ENCODE assay signal across 31 mouse cellular contexts in the genomic region with DNA sequence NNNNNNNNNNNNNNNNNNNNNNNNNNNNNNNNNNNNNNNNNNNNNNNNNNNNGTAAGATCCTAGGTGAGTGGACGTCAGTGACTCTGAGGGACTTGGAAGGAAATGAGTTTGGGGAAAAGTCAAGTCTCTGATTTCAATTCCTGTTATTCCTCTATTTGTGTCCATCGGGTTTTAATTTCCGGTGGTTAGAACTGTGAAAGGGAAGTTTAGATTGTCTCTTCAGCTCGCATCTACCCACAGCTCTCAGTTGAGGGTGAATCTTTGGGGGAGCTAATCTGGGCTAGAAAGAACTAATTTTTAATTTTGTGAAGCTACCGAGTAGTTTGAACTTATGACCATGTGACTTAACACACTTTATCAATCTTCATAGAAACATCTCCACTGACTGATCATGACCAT. TPM values are rescaled to one million over a fixed set of nuclear protein-coding genes. Genes with fewer than 3 reads are reported as not detected.
DNase-seq lines count a peak whose midpoint lies in the region; ATAC-seq and TF ChIP-seq lines count a peak whose summit lies in the region.
"Had no signal": no experiment of that assay in that cellular context is flagged by ENCODE, and none has a peak within 500 bp of the region (broad histone marks: within the 10 kb centered on the region; RNA-seq: fewer than 3 reads in every experiment).

No protein-coding gene starts in this region.

- peak; percentile 55 for ATAC-seq in granulocyte monocyte progenitor cell, adult 5-6 weeks (replicated peaks; ENCODE audit: poor library complexity, severe bottlenecking)
- peak; percentile 43 for ATAC-seq in megakaryocyte progenitor cell, adult 5-6 weeks (replicated peaks; ENCODE audit: poor library complexity)
- no peak for ATAC-seq in forebrain, embryonic 15.5 days (replicated peaks)
- ATAC-seq: activated CD4-positive, CD25-positive, alpha-beta regulatory T cell, adult 4 months; forebrain, embryonic 14.5 days; forebrain, postnatal 0 days; Patski had no signal

- H3K36me3 ChIP-seq in CH12.LX (replicated peaks in 1 of 2; ENCODE audit: control insufficient read depth in 1 of 2, insufficient read depth in 1 of 2, low read length in 1 of 2), result no peaks in the 10 kb centered on the region
- H3K36me3 ChIP-seq in forebrain, embryonic 15.5 days, result no peaks in the 10 kb centered on the region
- no peaks in the 10 kb centered on the region for H3K36me3 ChIP-seq in midbrain, embryonic 10.5 days
- H3K36me3 ChIP-seq: embryonic facial prominence, embryonic 10.5 days; embryonic facial prominence, embryonic 12.5 days; forebrain, embryonic 10.5 days; forebrain, embryonic 12.5 days; G1E had no signal

- H3K79me2 ChIP-seq in CH12.LX (replicated peaks; ENCODE audit: control insufficient read depth, extremely low read depth, insufficient read depth, poor library complexity, severe bottlenecking), result no peaks in the 10 kb centered on the region

- 0 out of 2 replicates have a peak, but pooled peaks have one; percentile 24 for TF ChIP-seq EP300 in CH12.LX (IDR thresholded peaks at IDR 0.05; ENCODE audit: low read length)

- no peak for TF ChIP-seq RAD21 in CH12.LX (IDR thresholded peaks at IDR 0.05; ENCODE audit: low read depth, low read length)

- H3K4me1 ChIP-seq in CH12.LX (ENCODE audit: control insufficient read depth in 1 of 2, insufficient read depth in 2 of 2), result peaks cover 2 to 3% of the 10 kb centered on the region in 2 experiments; a peak in 3 of 4 replicates
- peaks cover 16% of the 10 kb centered on the region for H3K4me1 ChIP-seq in bone marrow macrophage, adult 2 months (ENCODE audit: control insufficient read depth, insufficient read depth, low read length)
- no peaks in the 10 kb centered on the region for H3K4me1 ChIP-seq in forebrain, embryonic 15.5 days
- H3K4me1 ChIP-seq in midbrain, embryonic 10.5 days, result no peaks in the 10 kb centered on the region
- H3K4me1 ChIP-seq: embryonic facial prominence, embryonic 10.5 days; embryonic facial prominence, embryonic 12.5 days; forebrain, embryonic 10.5 days; forebrain, embryonic 12.5 days had no signal

- TF ChIP-seq CTCF in CH12.LX (conservative IDR thresholded peaks at IDR 0.05 in 1 of 2, IDR thresholded peaks at IDR 0.05 in 1 of 2; ENCODE audit: low read depth in 2 of 2, low read length in 2 of 2), result no peak
- TF ChIP-seq CTCF in bone marrow macrophage, adult 2 months (IDR thresholded peaks at IDR 0.05; ENCODE audit: low read depth, low read length), result no peak

- H3K9me3 ChIP-seq in CH12.LX (replicated peaks; ENCODE audit: low read length), result no peaks in the 10 kb centered on the region
- H3K9me3 ChIP-seq in forebrain, embryonic 15.5 days, result no peaks in the 10 kb centered on the region
- H3K9me3 ChIP-seq in midbrain, embryonic 10.5 days (replicated peaks), result no peaks in the 10 kb centered on the region
- H3K9me3 ChIP-seq: embryonic facial prominence, embryonic 10.5 days; embryonic facial prominence, embryonic 12.5 days; forebrain, embryonic 10.5 days; forebrain, embryonic 12.5 days; G1E had no signal

- peak overlapping the region; percentile 40; the same call in 1 of the 2 replicates for H3K4me2 ChIP-seq in CH12.LX (ENCODE audit: insufficient read depth, low read depth, poor library complexity, severe bottlenecking)
- no peak overlapping the region for H3K4me2 ChIP-seq in forebrain, embryonic 15.5 days (replicated peaks)
- H3K4me2 ChIP-seq: embryonic facial prominence, embryonic 12.5 days; forebrain, embryonic 12.5 days had no signal

- H3K27ac ChIP-seq in CH12.LX (ENCODE audit: insufficient read depth, low read depth), result no peak overlapping the region
- H3K27ac ChIP-seq in bone marrow macrophage, adult 2 months (ENCODE audit: insufficient read depth, low read depth, low read length), result 0 out of 2 replicates have a peak overlapping the region, but pooled peaks have one; percentile 28
- no peak overlapping the region for H3K27ac ChIP-seq in forebrain, embryonic 15.5 days (replicated peaks)
- H3K27ac ChIP-seq in midbrain, embryonic 10.5 days (replicated peaks), result no peak overlapping the region
- H3K27ac ChIP-seq: embryonic facial prominence, embryonic 10.5 days; embryonic facial prominence, embryonic 12.5 days; forebrain, embryonic 10.5 days; forebrain, embryonic 12.5 days had no signal

- no peaks in the 10 kb centered on the region for H3K27me3 ChIP-seq in CH12.LX (replicated peaks)
- no peaks in the 10 kb centered on the region for H3K27me3 ChIP-seq in forebrain, embryonic 15.5 days
- no peaks in the 10 kb centered on the region for H3K27me3 ChIP-seq in midbrain, embryonic 10.5 days (ENCODE audit: low read depth, poor library complexity, severe bottlenecking)
- H3K27me3 ChIP-seq: embryonic facial prominence, embryonic 12.5 days; forebrain, embryonic 12.5 days; Patski had no signal

- in situ Hi-C loops in CH12.LX (cut with MboI; ENCODE audit: low pct_ligation_motif_present, low pct_unique_long_range_greater_than_20kb, low sequenced_read_pairs), result no loop called here

- WGBS in forebrain, embryonic 15.5 days, result 92% methylated on average over 5 of the region's 5 CpGs
- WGBS in midbrain, embryonic 10.5 days, result 88% methylated on average over 5 of the region's 5 CpGs

- H3K9ac ChIP-seq in CH12.LX (ENCODE audit: insufficient read depth, low read depth), result no peak overlapping the region
- no peak overlapping the region for H3K9ac ChIP-seq in forebrain, embryonic 15.5 days (replicated peaks)
- H3K9ac ChIP-seq: embryonic facial prominence, embryonic 12.5 days; forebrain, embryonic 12.5 days; forebrain, postnatal 0 days had no signal

- no peak for TF ChIP-seq POLR2A in CH12.LX (IDR thresholded peaks at IDR 0.05; ENCODE audit: low read depth, low read length)
- TF ChIP-seq POLR2A in bone marrow macrophage, adult 2 months (IDR thresholded peaks at IDR 0.05; ENCODE audit: borderline replicate concordance, low read depth, low read length), result no peak

- H3K4me3 ChIP-seq in CH12.LX (replicated peaks in 1 of 3; ENCODE audit: low read depth in 2 of 3, low read length in 2 of 3, poor library complexity in 1 of 3), result no peak overlapping the region
- no peak overlapping the region for H3K4me3 ChIP-seq in bone marrow macrophage, adult 2 months (ENCODE audit: insufficient read depth, low read length)
- H3K4me3 ChIP-seq in forebrain, embryonic 15.5 days, result no peak overlapping the region
- no peak overlapping the region for H3K4me3 ChIP-seq in midbrain, embryonic 10.5 days
- H3K4me3 ChIP-seq: embryonic facial prominence, embryonic 10.5 days; embryonic facial prominence, embryonic 12.5 days; forebrain, embryonic 10.5 days; forebrain, embryonic 12.5 days had no signal

- DNase-seq in CH12.LX (ENCODE audit: extremely low read depth), result no peak
- no peak for DNase-seq in thymus, postnatal 25 days
- no peak for DNase-seq in midbrain, embryonic 10.5 days (ENCODE audit: low spot score)
- DNase-seq: adrenal gland, adult 8-10 months; adrenal gland, postnatal 14 days; adrenal gland, postnatal 36 days; cerebellum, adult 11 months; cerebellum, adult 18-20 months; cerebellum, adult 8-10 months; cerebellum, adult 9-11 months; cerebellum, postnatal 14 days; cerebellum, postnatal 36 days; forebrain, postnatal 0 days had no signal

- dilution Hi-C loops in CH12.LX (cut with MboI; ENCODE audit: extremely low pct_ligation_motif_present, extremely low pct_unique_long_range_greater_than_20kb, low sequenced_read_pairs), result no loop called here

TF ChIP-seq in CH12.LX, 34 proteins besides CTCF, POLR2A, EP300 and RAD21:
- TF ChIP-seq ZC3H11A (IDR thresholded peaks at IDR 0.05; ENCODE audit: low read depth, low read length) (no peak), NRF1 (IDR thresholded peaks at IDR 0.05; ENCODE audit: low read depth, low read length) (no peak), USF2 (conservative IDR thresholded peaks at IDR 0.05; ENCODE audit: low read depth, low read length) (0 out of 2 replicates have a peak, but pooled peaks have one; percentile 4), KAT2A (IDR thresholded peaks at IDR 0.05; ENCODE audit: insufficient replicate concordance, low read length) (no peak), MYC (IDR thresholded peaks at IDR 0.05; ENCODE audit: low read depth, low read length) (no peak), ZKSCAN1 (IDR thresholded peaks at IDR 0.05; ENCODE audit: borderline replicate concordance, low read depth, low read length) (no peak), CHD2 (IDR thresholded peaks at IDR 0.05; ENCODE audit: low read length) (no peak), MAZ (IDR thresholded peaks at IDR 0.05; ENCODE audit: low read depth, low read length) (no peak)

RNA-seq across cellular contexts. Expression of gene Tent5a, which starts 42.4 kb away (rescaled TPM):
- 1.6 and 1.7 TPM in 2 replicates for total RNA-seq in CH12.LX (2012; rRNA removed)
- 1.2 and 1.5 TPM in 2 replicates for total RNA-seq in CH12.LX (2014; rRNA removed)
- 2.0 and 2.6 TPM in 2 replicates for polyA plus RNA-seq in CH12.LX (2012; ENCODE audit: insufficient read length, low read depth)
- 54.5 and 55.5 TPM in 2 replicates for polyA plus RNA-seq in bone marrow macrophage, adult 2 months (2012; ENCODE audit: insufficient read depth, insufficient read length, missing spikeins)
- total RNA-seq in granulocyte monocyte progenitor cell, adult 5-6 weeks (2014; fragmentation: Nextera tagmentation), result 43.0 and 43.5 TPM in 2 replicates
- total RNA-seq in granulocyte monocyte progenitor cell, adult 5-6 weeks (2017), result 42.8 and 48.8 TPM in 2 replicates
- total RNA-seq in megakaryocyte progenitor cell, adult 5-6 weeks (2015), result 63.7 and 69.3 TPM in 2 replicates
- total RNA-seq in megakaryocyte progenitor cell, adult 5-6 weeks (2017), result 41.2 and 44.4 TPM in 2 replicates
- polyA plus RNA-seq in forebrain, embryonic 15.5 days (2015; fragmentation: Nextera tagmentation; extraction: Ambion mirVana), result 1.6 and 2.7 TPM in 2 replicates
- polyA plus RNA-seq in midbrain, embryonic 10.5 days (2016; fragmentation: Nextera tagmentation; extraction: Ambion mirVana), result 2.0 and 3.6 TPM in 2 replicates

RNA-seq across cellular contexts. Expression of gene Gm11114, which starts 56.9 kb away (rescaled TPM):
- total RNA-seq in CH12.LX (2012; rRNA removed), result not detected in 2 replicates
- total RNA-seq in CH12.LX (2014; rRNA removed), result not detected in 2 replicates
- not detected in 2 replicates for polyA plus RNA-seq in CH12.LX (2012; ENCODE audit: insufficient read length, low read depth)
- not detected in 2 replicates for polyA plus RNA-seq in bone marrow macrophage, adult 2 months (2012; ENCODE audit: insufficient read depth, insufficient read length, missing spikeins)
- total RNA-seq in granulocyte monocyte progenitor cell, adult 5-6 weeks (2014; fragmentation: Nextera tagmentation), result not detected in 2 replicates
- total RNA-seq in granulocyte monocyte progenitor cell, adult 5-6 weeks (2017), result not detected in 2 replicates
- not detected in 2 replicates for total RNA-seq in megakaryocyte progenitor cell, adult 5-6 weeks (2015)
- not detected in 2 replicates for total RNA-seq in megakaryocyte progenitor cell, adult 5-6 weeks (2017)
- polyA plus RNA-seq in forebrain, embryonic 15.5 days (2015; fragmentation: Nextera tagmentation; extraction: Ambion mirVana), result not detected in 2 replicates
- not detected in 2 replicates for polyA plus RNA-seq in midbrain, embryonic 10.5 days (2016; fragmentation: Nextera tagmentation; extraction: Ambion mirVana)
- total RNA-seq: adrenal gland, adult 18-20 months; adrenal gland, adult 8-10 months; adrenal gland, postnatal 14 days; adrenal gland, postnatal 36 days; forebrain, postnatal 0 days; G1E had no signal
- polyA plus RNA-seq: activated CD4-positive, CD25-positive, alpha-beta regulatory T cell, adult 4 months; brain, embryonic 14.5 days; C2C12; cortical plate, adult 2 months; embryonic facial prominence, embryonic 10.5 days; embryonic facial prominence, embryonic 12.5 days; embryonic facial prominence, embryonic 14.5 days; forebrain, embryonic 10.5 days; forebrain, embryonic 12.5 days; forebrain, embryonic 14.5 days; forebrain, postnatal 0 days; frontal cortex, adult 2 months; G1E; Patski had no signal

Comparison
In these comparisons a context has a peak if more than half of its experiments do, and no peak if none do; other contexts are left out.
1. RNA of gene Tent5a, which starts 42.4 kb away (polyA plus RNA-seq): 54.5 to 55.5 TPM in bone marrow macrophage, adult 2 months; 1.6 to 2.7 TPM in forebrain, embryonic 15.5 days, 2.0 to 2.6 TPM in CH12.LX and 2.0 to 3.6 TPM in midbrain, embryonic 10.5 days; every median in the first group is over 10 times any median in the second.